Comparison of ENCODE assay signal across 8 mouse cellular contexts in the genomic region with DNA sequence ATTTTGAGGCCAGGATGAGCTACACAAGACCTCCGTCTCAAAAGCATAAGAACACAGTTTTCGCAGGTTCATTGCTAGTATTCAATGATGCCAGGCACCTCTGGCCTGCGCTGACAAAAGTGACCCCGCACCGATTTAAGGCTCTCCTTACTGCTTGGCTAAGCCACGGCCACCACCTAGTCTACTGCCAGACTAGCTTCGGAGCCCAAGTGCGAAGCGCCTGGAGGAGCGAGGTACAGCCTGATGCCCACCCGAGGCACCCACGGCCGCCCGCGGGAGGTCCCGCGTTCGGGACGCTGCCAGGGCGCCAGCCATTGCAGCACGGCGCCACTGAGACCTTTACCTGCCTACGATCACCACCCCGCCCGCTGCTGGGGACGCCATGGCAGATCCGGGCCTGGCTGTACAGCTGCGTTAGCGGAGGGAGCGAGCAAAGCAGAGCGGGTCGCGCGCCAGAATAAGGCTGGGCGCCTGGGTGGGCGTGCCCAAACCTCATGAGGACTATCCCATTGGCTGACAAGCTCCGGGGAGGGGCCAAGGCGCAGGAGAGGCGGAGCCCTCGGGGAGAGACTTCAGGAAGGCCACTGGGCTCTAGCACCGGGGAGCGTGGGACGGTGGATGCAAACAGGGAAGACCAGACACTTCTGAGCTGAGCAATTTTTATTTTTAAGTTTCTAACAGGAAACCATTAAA. TPM values are rescaled to one million over a fixed set of nuclear protein-coding genes. Genes with fewer than 3 reads are reported as not detected.
DNase-seq lines count a peak whose midpoint lies in the region; ATAC-seq lines count a peak whose summit lies in the region.

A gene (minus strand): TSS at position 465 of the 693 bp plus-strand sequence.

- H3K9me3 ChIP-seq in hindbrain, embryonic 15.5 days = no peaks in the 10 kb centered on the region

- peak within 1 kb of the TSS; percentile 82 for H3K4me2 ChIP-seq in hindbrain, embryonic 15.5 days

- peak; percentile 95 for DNase-seq in T-cell, adult 2 months (ENCODE audit: low spot score)
- DNase-seq in cerebellum, postnatal 36 days = peak; percentile 89 to 93
- peak; percentile 95 for DNase-seq in frontal cortex, postnatal 36 days (ENCODE audit: low spot score in 2 of 2)
- DNase-seq in left cerebral cortex, adult 11 months (ENCODE audit: low spot score) = peak; percentile 89
- DNase-seq in lung, postnatal 4 days = peak; percentile 97 to 98
- peak; percentile 86 for DNase-seq in retina, postnatal 7 days (ENCODE audit: low read depth, low spot score)
- peak; percentile 92 for DNase-seq in urinary bladder, adult 2 months (ENCODE audit: low spot score)

- ATAC-seq in hindbrain, embryonic 15.5 days (ENCODE audit: low FRiP score, low read depth) = peak; percentile 100

- H3K27me3 ChIP-seq in hindbrain, embryonic 15.5 days = peaks cover 5% of the 10 kb centered on the region; the same call in 1 of the 2 replicates

- no peaks in the 10 kb centered on the region for H3K36me3 ChIP-seq in hindbrain, embryonic 15.5 days

- 0 out of 2 replicates have a peak within 1 kb of the TSS, but pooled peaks have one; percentile 45 for H3K27ac ChIP-seq in hindbrain, embryonic 15.5 days (replicated peaks)

- H3K9ac ChIP-seq in hindbrain, embryonic 15.5 days = peak within 1 kb of the TSS; percentile 70

- 2% methylated on average over 43 of the region's 43 CpGs for WGBS in hindbrain, embryonic 15.5 days

- peaks cover 5% of the 10 kb centered on the region for H3K4me1 ChIP-seq in hindbrain, embryonic 15.5 days (replicated peaks)

- peak within 1 kb of the TSS; percentile 66 for H3K4me3 ChIP-seq in hindbrain, embryonic 15.5 days

RNA-seq across cellular contexts. Expression of the gene that starts here (rescaled TPM):
- polyA plus RNA-seq in hindbrain, embryonic 15.5 days (2015; fragmentation: Nextera tagmentation; extraction: Ambion mirVana) = 11.8 and 12.8 TPM in 2 replicates
- polyA plus RNA-seq in urinary bladder, adult 2 months (2012; rRNA removed) = 52.6 and 67.9 TPM in 2 replicates

Comparison
In these comparisons a context has a peak if more than half of its experiments do, and no peak if none do; other contexts are left out.
1. Peak in every context shown above with its lines: DNase-seq, ATAC-seq, H3K4me3 ChIP-seq and H3K27ac ChIP-seq.